Mouse (Mus musculus): ENCODE data around the gene Timm17a.

GRCm38 (mm10) chr1:135283287-135283825 lies 30.2 kb downstream of the Timm17a start:
- no peak for TF ChIP-seq CTCF (IDR thresholded peaks at IDR 0.05; ENCODE audit: insufficient read depth, low read depth, low read length)
- no peak for TF ChIP-seq POLR2A (IDR thresholded peaks at IDR 0.05; ENCODE audit: insufficient read depth, low read depth, low read length)

Measured in olfactory bulb, adult 2 months (tissue).